Mouse (Mus musculus) skeletal muscle tissue, adult 2 months (tissue): Measurements from ENCODE around the gene Gbf1.

ENCODE experiments used
- DNase-seq: peaks from one replicate; pipeline ENCODE4 v3.0.0-alpha.2; 2012; ENCODE audit warnings: low read depth, low spot score

Gene Gbf1

DNA sequence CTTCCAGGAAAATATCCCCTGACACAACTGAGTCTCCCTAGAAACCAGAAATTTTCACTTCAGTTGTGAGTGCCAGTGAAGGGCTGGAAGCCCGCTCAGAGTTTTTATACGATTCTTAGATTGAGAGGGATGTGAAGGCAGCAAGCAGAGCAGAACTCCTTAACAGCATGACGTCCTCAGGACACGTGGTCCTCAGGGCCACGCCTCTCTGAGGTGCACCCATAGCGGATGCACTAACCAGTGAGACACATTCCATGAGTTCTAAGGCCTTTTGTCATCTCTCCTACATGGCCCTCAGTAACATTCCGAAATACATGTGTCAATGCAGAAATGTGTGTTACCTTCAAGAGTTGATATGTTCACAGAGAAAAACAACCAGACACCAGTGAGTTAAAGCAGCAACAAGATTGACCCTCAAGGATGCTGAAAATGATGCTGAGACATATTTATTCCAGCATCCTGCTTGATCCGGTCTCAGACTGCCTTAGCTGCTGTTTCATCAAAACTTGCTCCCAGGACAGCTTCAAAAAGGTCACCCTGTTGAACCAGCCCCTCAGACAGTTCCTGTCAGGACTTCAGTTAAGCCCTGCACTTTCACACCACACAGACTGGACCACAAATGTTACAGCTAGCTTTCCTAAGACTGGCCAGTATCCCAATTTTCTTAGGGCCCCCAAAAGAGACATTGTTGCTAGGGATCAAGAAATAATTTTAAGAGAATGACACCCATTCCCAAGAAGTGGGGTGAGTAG, 148.2 kb downstream of the Gbf1 start:
- no peak for DNase-seq

DNA sequence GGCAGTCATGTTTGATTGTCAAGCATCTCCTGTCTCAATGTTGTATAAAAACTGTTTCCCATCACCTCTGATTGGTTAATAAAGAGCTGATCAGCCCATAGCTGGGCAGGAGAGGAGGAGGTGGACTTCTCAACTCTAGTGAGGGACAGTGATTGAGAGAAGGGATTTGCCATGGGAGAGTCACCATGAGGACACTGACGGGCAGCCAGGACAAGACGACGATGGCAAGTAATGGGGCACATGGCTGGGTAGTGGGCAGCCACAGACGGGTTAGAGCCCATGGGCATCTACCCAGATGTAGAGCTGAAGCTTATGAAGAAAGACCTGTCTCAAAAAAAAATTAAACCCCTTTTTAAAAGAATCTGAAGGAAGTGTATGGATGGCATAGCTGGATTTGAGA, 150.2 kb downstream of the Gbf1 start:
- no peak for DNase-seq

DNA sequence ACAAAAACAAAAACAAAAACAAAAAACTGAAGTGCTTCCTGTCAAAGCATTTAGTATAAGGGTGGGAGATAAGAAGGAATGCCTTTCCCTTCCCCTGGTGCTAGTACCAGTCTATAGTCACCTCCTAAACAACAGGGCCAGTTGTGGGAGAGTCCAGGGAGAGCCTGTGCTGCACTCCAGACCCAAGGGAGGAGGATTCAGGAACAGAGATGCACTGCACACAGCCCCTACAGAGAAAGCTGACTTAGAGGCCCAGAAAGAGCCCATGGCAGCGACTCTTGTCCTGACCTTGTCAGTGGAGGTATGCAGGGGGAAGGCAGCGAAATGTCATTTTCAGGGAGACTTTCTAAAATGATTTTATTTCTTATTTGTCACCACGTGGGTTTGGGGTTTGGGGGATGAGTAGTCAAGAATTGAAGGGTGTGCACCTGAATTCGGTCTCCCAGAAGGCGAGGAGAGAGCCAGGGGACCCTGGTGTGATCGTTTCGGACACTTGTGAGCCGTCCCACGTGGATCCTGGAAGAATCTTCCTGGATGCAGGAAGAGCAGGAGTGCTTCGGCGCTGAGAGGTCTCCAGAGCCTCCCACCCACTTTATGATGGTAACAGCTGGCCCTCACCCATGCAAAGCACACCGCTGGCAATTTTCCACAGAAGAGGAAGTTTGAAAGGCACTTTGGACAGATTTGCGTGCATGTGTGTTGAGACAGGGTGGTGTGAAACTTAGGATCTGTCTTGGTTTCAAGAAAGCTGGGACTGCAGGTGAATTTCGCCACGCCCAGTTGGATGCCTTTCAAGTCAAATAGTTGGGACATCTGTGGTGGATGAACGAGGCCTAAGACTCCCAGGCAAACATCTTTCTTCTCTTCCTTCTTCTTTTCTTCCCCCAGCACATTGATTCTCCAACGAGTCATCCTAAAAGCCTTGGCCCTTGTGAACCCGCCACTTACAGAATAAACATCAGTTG, 151.2 kb downstream of the Gbf1 start:
- peak; percentile 27 for DNase-seq

DNA sequence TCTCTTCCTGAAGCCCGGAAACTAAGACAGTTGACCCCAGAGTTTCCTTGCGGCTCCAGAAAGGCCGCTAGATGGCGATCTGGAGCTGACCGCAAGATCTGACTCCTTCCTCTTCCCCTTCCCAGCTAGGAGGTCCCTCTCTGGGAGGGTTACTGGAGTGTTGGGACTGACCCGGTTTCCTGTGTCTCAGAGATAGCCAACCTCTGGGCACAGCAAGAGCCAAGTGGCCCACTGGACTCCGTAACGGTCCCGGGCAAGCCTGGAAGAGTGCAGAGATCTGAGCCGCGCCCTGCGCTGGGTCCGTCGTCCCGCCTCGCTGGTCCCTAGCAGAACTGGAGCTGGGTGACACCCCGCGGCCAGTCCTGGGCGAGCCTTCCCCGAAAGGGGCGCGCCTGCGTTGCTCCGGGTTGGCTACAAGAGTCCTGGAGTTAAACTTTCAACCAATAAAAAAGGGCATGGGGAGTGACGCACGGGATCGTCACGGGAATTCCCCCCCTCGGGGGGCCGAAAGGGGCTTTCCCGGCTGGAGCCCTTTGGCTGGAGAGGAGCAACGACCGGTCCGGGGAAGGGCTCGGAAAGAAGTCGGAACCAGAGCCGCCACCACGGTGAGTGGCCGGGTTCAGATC, 152.0 kb downstream of the Gbf1 start, which contains the start of gene Nfkb2:
Gene Nfkb2, plus strand, starts transcription at position 105 of the 626 bp plus-strand sequence.
- peak; percentile 93 for DNase-seq

DNA sequence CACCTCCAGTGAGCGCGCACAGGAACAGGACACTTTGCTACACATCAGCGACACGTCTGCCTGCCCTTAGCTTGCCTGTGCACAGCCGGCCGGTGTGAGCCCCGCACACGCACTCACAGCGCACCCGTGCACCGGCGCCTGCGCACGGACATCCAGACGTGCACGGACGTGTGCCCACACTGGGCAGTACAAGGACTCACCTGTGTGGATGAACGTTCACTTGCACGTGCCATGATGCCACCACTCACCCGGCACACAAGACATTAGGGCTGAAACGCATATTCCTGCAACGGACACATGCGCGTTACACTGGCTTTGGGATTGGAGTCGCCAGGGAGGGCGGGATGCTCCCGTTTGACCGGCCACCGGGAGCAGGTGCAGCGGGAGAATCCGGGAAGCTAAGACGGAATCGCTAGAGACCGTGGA, 152.6 kb downstream of the Gbf1 start:
- no peak for DNase-seq

DNA sequence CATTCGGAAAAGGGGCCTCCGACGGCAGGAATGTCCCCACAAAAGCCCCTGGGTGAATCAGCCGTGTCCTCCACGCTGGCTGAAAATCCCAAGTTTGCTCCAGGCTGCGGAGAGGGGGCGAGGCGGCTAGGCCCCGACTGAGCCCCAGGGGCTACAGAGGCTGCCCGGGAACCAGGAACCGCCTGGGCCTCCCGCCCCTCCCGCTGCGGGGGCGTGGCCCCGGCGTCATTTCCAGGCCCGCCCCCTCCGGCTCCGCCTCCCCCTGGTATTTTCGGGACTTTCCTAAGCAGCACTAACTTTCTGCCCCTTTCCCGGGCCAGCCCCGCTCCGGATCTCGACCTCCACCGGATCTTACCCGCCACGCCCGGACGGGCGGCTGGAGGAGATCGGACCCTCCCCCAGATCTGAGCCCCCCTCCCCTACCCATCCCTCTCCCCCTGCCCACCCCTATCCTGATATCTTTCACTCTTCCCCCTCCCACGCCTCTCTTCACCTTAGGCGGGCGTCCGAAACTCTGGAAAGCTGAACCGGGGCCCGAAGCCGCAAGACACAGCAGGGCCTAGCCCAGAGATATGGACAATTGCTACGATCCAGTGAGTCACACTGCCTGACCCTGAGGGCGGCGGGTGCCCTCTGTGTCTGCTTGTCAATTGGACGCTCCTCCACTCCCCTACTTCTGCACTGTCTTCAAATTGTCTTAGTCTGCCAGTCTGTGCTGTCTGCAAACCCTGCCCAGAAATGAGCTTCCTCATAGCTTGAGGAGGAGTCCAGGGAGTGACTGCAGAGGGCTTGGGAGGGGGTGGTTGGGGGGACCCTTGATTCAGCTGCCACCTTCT, 153.3 kb downstream of the Gbf1 start:
- peak; percentile 75 for DNase-seq

DNA sequence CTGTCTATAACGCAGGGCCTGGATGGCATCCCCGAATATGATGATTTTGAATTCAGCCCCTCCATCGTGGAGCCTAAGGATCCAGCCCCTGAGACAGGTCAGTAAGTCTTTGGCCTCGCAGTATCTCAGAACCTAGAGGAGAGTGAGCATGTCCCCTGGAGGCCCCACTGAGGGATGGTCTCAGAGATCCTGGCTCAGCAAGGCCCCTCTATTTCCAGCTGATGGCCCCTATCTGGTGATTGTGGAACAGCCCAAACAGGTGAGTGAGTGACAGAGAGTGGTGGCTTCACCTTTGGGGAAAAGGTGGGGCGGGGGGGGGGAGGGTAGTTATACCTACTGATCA, 153.9 kb downstream of the Gbf1 start:
- no peak for DNase-seq

DNA sequence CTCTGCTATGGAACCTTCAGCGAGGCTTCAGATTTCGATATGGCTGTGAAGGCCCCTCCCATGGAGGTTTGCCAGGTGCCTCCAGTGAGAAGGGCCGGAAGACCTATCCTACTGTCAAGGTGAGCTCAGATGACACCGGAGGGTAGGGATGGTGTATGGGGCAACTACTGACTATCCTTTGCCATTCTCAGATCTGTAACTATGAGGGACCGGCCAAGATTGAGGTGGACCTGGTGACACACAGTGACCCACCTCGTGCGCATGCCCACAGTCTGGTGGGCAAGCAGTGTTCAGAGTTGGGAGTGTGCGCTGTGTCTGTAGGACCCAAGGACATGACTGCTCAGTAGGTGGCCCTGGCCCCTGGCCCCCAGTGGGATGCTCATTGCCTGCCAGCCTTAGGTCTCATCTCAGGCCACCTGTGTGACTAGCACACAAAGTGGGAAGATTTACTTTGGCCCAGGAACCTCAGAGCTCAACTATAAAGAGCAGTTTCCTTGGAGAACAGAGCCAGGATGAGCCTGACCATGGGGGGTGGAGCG, 154.5 kb downstream of the Gbf1 start:
- no peak for DNase-seq

DNA sequence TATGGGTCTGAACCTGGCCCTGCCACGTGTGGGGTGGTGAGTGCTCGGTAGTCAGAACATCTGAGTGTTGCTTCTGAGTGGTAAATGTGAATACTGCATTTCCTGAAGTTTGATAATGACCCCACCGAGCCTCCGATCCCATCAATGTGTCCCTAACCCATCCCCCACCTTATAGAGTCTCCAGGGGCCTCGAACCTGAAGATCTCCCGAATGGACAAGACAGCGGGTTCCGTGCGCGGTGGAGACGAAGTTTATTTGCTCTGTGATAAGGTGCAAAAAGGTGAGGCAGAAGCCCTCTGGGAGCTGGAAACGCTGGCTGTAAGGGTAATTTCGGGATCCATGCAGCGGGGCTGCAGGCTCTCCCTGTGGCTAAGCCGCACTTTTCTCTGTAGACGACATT, 155.5 kb downstream of the Gbf1 start:
- no peak for DNase-seq

DNA sequence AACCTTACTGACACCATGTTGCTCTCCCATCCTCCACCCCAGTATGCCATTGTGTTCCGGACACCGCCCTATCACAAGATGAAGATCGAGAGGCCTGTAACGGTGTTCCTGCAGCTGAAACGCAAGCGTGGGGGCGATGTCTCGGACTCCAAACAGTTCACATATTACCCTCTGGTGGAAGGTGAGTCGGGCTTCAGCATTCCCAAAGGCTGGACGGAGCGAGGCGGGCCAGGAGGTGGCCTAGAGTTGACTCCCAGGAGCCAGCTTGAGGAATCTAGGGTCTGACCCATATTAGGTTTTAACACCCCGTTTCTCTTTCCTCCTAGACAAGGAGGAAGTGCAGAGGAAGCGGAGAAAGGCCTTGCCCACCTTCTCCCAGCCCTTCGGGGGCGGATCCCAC, 156.0 kb downstream of the Gbf1 start:
- DNase-seq = no peak

DNA sequence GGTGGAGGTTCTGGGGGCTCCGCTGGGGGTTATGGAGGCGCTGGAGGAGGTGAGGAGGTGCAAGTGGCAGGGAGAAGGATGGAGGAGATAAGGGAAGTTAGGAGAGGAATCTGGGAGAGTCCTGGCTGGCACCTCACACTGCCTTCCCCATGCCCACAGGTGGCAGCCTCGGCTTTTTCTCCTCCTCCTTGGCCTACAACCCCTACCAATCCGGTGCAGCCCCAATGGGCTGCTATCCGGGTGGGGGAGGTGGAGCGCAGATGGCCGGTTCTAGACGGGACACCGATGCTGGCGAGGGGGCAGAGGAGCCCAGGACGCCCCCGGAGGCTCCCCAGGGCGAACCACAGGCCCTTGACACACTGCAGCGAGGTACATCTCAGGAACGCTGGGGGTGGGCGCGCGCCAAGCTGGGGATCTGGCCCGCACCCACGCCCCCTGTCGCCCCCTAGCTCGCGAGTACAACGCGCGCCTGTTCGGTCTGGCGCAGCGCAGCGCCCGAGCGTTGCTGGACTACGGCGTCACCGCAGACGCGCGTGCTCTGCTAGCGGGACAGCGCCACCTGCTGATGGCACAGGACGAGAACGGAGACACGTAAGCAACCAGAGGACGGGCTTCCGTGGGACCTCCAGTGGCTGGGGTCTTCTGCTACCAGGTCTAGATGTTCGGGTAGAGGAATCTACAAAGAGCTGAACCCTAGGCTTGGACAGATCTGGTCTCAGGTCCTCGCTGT, 156.6 kb downstream of the Gbf1 start:
- peak; percentile 62 for DNase-seq

DNA sequence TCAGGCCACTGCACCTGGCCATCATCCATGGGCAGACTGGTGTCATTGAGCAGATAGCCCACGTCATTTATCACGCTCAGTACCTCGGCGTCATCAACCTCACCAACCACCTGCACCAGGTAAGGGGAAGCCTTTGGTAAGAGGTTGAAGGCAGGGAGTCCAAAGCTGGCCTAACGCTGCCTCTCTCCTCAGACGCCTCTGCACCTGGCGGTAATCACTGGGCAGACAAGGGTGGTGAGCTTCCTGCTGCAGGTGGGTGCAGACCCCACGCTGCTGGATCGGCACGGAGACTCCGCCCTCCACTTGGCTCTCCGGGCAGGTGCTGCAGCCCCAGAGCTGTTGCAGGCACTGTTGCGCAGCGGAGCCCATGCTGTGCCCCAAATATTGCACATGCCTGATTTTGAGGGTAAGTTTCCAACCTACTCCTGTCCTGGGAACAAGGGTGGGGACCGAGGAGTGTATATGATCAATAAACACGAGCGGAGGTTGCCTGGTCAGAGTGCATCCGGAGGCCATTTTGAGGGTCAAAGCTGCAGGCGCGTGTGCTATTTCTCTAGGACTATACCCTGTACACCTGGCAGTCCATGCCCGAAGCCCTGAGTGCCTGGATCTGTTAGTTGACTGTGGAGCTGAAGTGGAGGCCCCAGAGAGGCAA, 157.5 kb downstream of the Gbf1 start:
- no peak for DNase-seq

DNA sequence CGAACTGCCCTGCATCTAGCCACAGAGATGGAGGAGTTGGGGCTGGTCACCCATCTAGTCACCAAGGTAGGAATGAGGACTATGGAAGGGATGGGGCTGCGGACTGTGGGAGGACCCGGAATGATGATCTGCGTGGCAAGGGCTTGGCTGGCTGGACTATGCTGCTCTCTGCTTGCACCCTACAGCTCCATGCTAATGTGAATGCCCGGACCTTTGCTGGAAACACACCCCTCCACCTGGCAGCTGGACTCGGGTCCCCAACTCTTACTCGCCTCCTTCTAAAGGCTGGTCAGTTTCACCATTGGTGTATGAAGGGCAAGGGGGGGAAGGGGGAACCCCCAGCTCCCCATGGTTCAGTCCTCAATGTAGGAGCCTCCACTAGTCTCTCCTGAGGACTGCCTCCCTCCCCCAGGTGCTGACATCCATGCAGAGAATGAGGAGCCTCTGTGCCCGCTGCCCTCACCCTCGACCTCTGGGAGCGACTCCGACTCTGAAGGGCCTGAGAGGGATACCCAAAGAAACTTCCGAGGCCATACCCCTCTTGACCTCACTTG, 158.1 kb downstream of the Gbf1 start:
- DNase-seq = no peak

DNA sequence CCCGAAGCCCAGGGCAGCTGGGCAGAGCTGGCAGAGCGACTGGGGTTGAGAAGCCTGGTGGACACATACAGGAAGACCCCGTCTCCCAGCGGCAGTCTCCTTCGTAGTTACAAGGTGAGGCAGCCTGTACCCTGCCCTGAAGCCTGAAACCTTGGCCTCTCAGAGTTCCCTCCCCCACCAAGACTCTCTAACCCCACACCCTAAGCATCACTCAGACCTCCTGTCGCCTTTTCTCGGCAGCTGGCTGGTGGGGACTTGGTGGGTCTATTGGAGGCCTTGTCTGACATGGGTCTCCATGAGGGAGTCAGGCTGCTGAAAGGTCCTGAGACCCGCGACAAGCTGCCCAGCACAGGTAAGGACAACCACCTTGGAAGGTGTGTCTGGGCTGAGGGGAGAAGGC, 159.0 kb downstream of the Gbf1 start:
- no peak for DNase-seq

DNA sequence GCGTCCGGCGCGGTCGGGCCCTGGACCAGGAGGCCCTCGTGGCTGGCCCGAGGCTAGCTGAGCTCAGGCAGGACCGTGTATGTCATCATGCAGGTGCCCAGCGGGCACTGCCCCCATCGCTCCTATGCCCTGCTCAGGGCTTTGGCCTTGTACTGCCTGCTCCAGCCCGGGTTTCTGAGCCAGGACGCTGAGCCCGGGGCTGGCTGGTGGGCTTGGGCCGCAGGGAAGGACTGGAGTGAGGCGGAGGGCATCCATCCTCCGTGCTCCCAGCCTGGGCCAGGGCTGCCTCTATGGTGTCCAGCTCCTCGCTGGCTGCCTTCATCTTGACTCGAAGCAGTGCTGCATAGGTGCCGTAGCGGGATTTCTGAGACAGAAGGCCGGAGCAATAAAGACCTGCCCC, 160.3 kb downstream of the Gbf1 start:
- no peak for DNase-seq

DNA sequence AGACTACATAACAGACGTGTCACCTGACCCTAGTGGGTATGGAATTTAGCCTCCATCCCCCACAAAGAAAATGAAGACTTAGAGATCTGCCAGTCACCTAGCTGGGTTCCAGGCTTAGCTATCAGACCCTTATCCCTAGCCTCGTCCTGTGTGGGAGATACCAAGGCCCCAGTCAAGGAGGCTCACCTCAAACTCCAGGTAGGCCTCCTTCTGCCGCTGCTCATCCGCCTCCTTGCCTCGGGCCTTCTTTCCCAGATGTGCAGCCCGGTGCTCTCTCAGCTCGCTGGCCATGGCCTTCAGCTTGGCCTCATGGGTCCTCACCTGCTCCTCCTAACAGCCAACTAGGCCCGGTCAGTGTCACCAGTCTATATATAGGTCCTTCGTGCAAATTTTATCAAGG, 160.8 kb downstream of the Gbf1 start:
- DNase-seq = no peak

DNA sequence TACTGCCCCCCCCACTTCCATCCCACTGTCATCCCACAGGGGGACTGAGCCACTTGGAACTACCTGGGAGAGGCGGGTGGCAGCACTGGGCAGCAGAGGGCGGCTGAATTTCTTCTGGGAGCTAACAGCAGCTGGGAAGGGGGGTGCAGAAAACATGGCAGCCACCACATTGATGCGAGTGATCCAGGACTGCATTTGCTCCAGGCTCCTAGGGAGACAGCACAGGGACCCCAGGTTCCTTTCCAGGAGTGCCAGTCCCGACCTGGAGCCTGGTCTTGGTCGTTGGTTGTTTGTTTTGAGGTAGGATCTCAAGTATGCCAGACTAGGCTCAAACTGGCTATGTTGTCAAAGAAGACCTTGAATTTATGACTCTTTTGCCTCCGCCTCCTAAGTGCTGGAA, 161.3 kb downstream of the Gbf1 start:
- no peak for DNase-seq

DNA sequence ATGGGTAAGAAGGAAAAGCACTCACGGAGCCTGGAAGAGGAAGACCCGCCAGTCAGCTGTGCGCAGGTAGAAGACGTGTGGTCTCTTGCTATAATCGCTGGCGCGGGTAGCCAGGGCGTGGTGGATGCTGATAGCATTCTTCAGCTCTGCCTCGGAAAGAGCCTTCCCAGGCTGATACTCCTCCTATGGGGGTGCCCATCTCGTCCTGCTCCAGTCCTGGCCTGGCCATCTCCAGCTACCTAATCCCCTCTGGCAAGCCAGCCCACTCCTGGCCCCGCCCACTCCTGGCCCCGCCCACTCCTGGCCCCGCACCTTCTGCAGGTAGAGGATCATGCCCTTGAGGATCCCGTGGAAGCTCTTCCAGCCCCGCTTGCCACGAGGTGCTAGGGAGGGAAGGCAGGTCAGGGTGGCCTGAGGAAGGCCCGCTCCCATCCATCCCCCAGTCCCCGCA, 161.9 kb downstream of the Gbf1 start:
- no peak for DNase-seq

DNA sequence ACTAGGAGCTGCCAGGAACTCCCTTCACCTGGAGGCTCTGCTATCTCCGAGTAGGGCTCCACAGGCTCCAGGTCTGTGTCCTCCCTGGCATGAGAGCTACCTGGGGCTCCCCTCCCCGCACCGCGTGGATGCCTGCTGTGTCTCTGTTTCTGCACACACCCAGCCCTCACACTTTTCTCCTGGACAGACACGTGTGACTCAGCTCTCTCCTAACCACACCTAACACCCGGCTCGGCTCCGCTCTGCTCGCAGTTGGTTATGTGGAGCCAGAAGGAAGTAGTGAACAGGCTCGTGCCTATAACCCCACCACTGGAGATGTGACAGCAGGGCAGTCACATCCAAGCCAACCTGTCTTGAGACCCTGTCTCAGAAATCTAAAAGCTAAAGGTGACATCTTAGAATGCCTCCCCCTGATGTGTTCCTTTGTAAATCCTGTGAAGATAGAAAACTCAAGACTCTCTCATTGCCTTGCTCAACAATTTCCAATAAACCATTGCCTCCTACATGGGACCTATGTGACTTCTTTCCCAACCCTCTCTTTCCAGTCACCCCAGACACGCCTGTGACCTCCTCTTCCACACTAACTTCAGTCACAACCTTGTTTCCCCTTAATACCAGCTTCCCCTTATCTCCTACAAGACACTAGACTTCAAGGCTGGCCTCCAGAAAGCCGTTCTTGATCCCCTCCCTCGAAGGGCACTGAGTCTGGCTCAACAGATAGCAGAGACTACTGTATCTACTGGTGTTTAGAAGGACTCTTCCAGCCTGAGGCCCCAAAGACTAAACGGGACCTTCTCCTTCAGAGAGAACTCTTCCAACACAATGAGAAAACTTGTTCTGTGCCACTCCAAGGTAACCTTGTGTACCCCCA, 162.8 kb downstream of the Gbf1 start:
- no peak for DNase-seq
